Mouse (Mus musculus): ENCODE results near the gene Tfip11. TPM values are rescaled to one million over a fixed set of nuclear protein-coding genes. Genes with fewer than 3 reads are reported as not detected.
A peak's percentile ranks its signal among the peaks of the same experiment; 100 is the strongest.

The Tfip11 gene
- polyA plus RNA-seq, 1 experiment = 23.9 TPM

GRCm38 (mm10) chr5:112280863-112281660 lies 45.1 kb upstream of the Tfip11 start:
- H3K9me3 ChIP-seq (replicated peaks; ENCODE audit: control insufficient read depth, insufficient read depth, low read length, poor library complexity, severe bottlenecking) = no peaks in the 10 kb centered on the region
- no peak overlapping the region for H3K9ac ChIP-seq (ENCODE audit: low read depth, poor library complexity, severe bottlenecking)
- H3K4me1 ChIP-seq (ENCODE audit: control insufficient read depth, insufficient read depth, low read length) = peaks cover 22% of the 10 kb centered on the region
- 0 out of 2 replicates have a peak overlapping the region, but pooled peaks have one; percentile 1 for H3K27ac ChIP-seq (ENCODE audit: insufficient read depth, low read length)
- TF ChIP-seq POLR2A (IDR thresholded peaks at IDR 0.05; ENCODE audit: insufficient read depth, low read length) (no peak), CTCF (IDR thresholded peaks at IDR 0.05; ENCODE audit: low read depth, low read length) (no peak), EP300 (IDR thresholded peaks at IDR 0.05; ENCODE audit: insufficient read depth, low read depth, low read length) (no peak)
- no peaks in the 10 kb centered on the region for H3K36me3 ChIP-seq (ENCODE audit: control insufficient read depth, insufficient read depth, low read length, poor library complexity, severe bottlenecking)
- H3K27me3 ChIP-seq (ENCODE audit: control insufficient read depth, insufficient read depth, low read length, poor library complexity, severe bottlenecking) = no peaks in the 10 kb centered on the region
- H3K4me3 ChIP-seq (ENCODE audit: low read depth, low read length) = no peak overlapping the region

- no peak overlapping the region for H3K9ac ChIP-seq (ENCODE audit: low read depth, poor library complexity, severe bottlenecking)
- no peaks in the 10 kb centered on the region for H3K36me3 ChIP-seq (ENCODE audit: control insufficient read depth, insufficient read depth, low read length, poor library complexity, severe bottlenecking)
- no peaks in the 10 kb centered on the region for H3K9me3 ChIP-seq (replicated peaks; ENCODE audit: control insufficient read depth, insufficient read depth, low read length, poor library complexity, severe bottlenecking)
- no peak for TF ChIP-seq CTCF (IDR thresholded peaks at IDR 0.05; ENCODE audit: low read depth, low read length)
- no peak for TF ChIP-seq POLR2A (IDR thresholded peaks at IDR 0.05; ENCODE audit: insufficient read depth, low read length)
- TF ChIP-seq EP300 (IDR thresholded peaks at IDR 0.05; ENCODE audit: insufficient read depth, low read depth, low read length) = no peak
- no peak overlapping the region for H3K27ac ChIP-seq (ENCODE audit: insufficient read depth, low read length)
- no peak overlapping the region for H3K4me3 ChIP-seq (ENCODE audit: low read depth, low read length)
- no peaks in the 10 kb centered on the region for H3K27me3 ChIP-seq (ENCODE audit: control insufficient read depth, insufficient read depth, low read length, poor library complexity, severe bottlenecking)
- peaks cover 26% of the 10 kb centered on the region for H3K4me1 ChIP-seq (ENCODE audit: control insufficient read depth, insufficient read depth, low read length)
Measured at GRCm38 (mm10) chr5:112281676-112282075, 44.5 kb upstream of the Tfip11 start.

DNA sequence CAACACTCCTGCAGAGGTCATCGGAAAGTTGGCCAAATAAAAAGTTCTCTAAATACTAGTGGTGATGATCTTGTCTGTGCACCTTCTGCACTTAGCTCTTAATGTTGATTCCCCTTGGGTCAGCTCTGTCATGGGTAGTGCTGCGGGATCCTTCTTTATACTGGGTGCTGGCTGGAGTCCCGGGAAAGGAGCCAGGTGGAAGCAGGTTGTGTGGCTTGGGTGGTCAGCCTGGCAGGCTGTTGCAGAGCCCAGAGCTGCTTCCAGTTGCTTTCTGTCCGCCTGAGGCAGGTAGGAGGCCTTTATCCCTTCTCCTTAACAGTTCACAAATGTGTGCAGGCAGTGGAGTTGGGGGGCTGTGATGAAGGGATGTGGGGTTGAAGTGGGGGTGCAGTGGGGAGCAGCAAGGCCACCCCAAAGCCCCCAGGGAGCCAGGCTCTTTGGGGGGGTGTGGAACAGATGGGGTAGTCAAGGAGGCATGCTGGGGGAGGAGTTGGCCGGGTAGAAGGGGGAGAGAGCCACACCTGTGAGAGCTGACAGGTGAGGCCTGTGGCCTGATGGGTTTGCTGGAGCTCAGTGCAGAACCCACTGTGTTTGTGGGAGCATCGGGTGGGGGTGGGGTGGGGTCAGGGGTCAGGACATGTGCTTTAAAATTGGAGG lies 43.9 kb upstream of the Tfip11 start:
- no peaks in the 10 kb centered on the region for H3K27me3 ChIP-seq (ENCODE audit: control insufficient read depth, insufficient read depth, low read length, poor library complexity, severe bottlenecking)
- no peak overlapping the region for H3K9ac ChIP-seq (ENCODE audit: low read depth, poor library complexity, severe bottlenecking)
- H3K27ac ChIP-seq (ENCODE audit: insufficient read depth, low read length) = no peak overlapping the region
- no peak overlapping the region for H3K4me3 ChIP-seq (ENCODE audit: low read depth, low read length)
- TF ChIP-seq POLR2A (IDR thresholded peaks at IDR 0.05; ENCODE audit: insufficient read depth, low read length) (no peak), CTCF (IDR thresholded peaks at IDR 0.05; ENCODE audit: low read depth, low read length) (no peak), EP300 (IDR thresholded peaks at IDR 0.05; ENCODE audit: insufficient read depth, low read depth, low read length) (no peak)
- no peaks in the 10 kb centered on the region for H3K36me3 ChIP-seq (ENCODE audit: control insufficient read depth, insufficient read depth, low read length, poor library complexity, severe bottlenecking)
- peaks cover 26% of the 10 kb centered on the region for H3K4me1 ChIP-seq (ENCODE audit: control insufficient read depth, insufficient read depth, low read length)
- H3K9me3 ChIP-seq (replicated peaks; ENCODE audit: control insufficient read depth, insufficient read depth, low read length, poor library complexity, severe bottlenecking) = no peaks in the 10 kb centered on the region

DNA sequence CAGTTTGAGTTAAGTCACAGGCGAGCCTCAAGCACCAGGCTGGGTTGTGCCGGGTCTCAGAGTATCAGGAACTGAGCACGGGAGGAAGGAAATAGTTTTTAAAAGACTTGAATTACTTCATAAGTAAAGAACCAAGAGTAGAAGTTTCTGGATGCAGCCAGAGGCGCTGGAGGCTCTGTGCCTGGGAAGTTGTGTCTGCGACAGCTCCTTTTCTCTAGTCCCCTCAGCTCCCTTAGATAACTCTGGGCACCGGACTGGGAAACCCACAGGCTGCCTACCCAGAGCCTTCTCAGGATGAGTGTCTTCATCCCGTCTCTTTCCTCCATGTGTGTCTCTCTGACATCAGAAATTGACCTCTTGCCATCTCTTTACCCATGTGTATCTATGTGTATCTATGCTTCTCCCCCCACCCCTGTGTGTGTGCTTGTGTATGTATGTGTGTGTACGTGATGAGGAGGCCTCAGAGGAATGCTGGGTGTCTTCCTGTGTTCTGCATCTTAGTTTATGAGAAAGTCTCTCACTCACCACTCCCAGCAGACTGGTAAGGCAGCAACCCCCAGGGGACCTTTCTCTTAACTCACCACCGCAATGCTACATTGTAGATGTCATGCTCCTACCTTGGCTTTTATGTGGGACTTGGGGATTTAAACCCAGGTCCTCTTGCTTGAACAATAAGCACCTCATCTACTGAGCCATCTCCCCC lies 43.2 kb upstream of the Tfip11 start:
- no peak overlapping the region for H3K9ac ChIP-seq (ENCODE audit: low read depth, poor library complexity, severe bottlenecking)
- H3K4me3 ChIP-seq (ENCODE audit: low read depth, low read length) = no peak overlapping the region
- 0 out of 2 replicates have a peak overlapping the region, but pooled peaks have one; percentile 44 for H3K27ac ChIP-seq (ENCODE audit: insufficient read depth, low read length)
- no peaks in the 10 kb centered on the region for H3K36me3 ChIP-seq (ENCODE audit: control insufficient read depth, insufficient read depth, low read length, poor library complexity, severe bottlenecking)
- no peaks in the 10 kb centered on the region for H3K27me3 ChIP-seq (ENCODE audit: control insufficient read depth, insufficient read depth, low read length, poor library complexity, severe bottlenecking)
- no peaks in the 10 kb centered on the region for H3K9me3 ChIP-seq (replicated peaks; ENCODE audit: control insufficient read depth, insufficient read depth, low read length, poor library complexity, severe bottlenecking)
- peaks cover 28% of the 10 kb centered on the region for H3K4me1 ChIP-seq (ENCODE audit: control insufficient read depth, insufficient read depth, low read length)
- no peak for TF ChIP-seq EP300 (IDR thresholded peaks at IDR 0.05; ENCODE audit: insufficient read depth, low read depth, low read length)
- no peak for TF ChIP-seq POLR2A (IDR thresholded peaks at IDR 0.05; ENCODE audit: insufficient read depth, low read length)
- TF ChIP-seq CTCF (IDR thresholded peaks at IDR 0.05; ENCODE audit: low read depth, low read length) = no peak

DNA sequence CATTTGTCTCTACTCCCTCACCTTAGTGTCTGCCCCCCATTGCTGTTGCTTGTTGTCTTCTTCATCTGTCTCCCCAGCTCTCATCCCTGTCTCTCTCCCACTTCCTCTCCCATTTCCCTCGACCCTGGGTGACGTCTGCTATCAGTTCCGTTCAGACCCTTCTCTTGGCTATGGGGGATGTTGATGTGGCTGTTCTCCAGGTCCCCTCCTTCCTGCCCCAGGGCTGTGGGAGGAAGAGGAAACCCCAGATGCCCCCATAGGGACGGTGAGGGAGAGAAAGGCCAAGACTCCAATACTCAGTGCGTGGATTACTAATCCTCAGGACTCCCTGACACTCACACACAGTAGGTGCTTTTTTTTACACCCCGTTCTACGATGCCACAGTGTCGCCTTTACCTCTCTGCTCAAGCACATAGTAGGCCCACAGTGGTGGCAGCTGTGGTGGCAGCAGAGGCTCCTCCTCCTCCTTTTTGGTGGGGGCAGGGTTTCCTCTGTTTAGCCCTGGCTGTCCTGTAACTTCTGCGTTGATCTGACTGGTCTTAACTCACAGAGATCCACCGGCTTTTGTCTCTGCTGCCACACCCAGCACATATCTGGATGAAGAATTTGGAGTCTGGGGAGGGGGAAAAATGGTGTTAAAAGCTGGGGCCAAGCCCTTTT lies 42.5 kb upstream of the Tfip11 start:
- H3K4me3 ChIP-seq (ENCODE audit: low read depth, low read length) = no peak overlapping the region
- H3K9ac ChIP-seq (ENCODE audit: low read depth, poor library complexity, severe bottlenecking) = no peak overlapping the region
- H3K4me1 ChIP-seq (ENCODE audit: control insufficient read depth, insufficient read depth, low read length) = peaks cover 27% of the 10 kb centered on the region
- no peaks in the 10 kb centered on the region for H3K9me3 ChIP-seq (replicated peaks; ENCODE audit: control insufficient read depth, insufficient read depth, low read length, poor library complexity, severe bottlenecking)
- no peaks in the 10 kb centered on the region for H3K27me3 ChIP-seq (ENCODE audit: control insufficient read depth, insufficient read depth, low read length, poor library complexity, severe bottlenecking)
- TF ChIP-seq POLR2A (IDR thresholded peaks at IDR 0.05; ENCODE audit: insufficient read depth, low read length) = no peak
- TF ChIP-seq CTCF (IDR thresholded peaks at IDR 0.05; ENCODE audit: low read depth, low read length) = no peak
- TF ChIP-seq EP300 (IDR thresholded peaks at IDR 0.05; ENCODE audit: insufficient read depth, low read depth, low read length) = no peak
- H3K27ac ChIP-seq (ENCODE audit: insufficient read depth, low read length) = peak overlapping the region; percentile 44
- no peaks in the 10 kb centered on the region for H3K36me3 ChIP-seq (ENCODE audit: control insufficient read depth, insufficient read depth, low read length, poor library complexity, severe bottlenecking)
